Mouse (Mus musculus) liver, embryonic 16.5 days (tissue): ENCODE measurements at regions not wholly inside any gene's neighbourhood (a gene's known extent, or its start where the extent isn't known, plus 50 kb on each side); places are given as distances from the start of the nearest gene placed in this dataset.
A peak's percentile ranks its signal among the peaks of the same experiment; 100 is the strongest.

Experiments used
- ATAC-seq: fragments of 200-750 bp; cut with Nextera tagmentation; 2 replicates; pipeline ENCODE4 v1.8.0; 2017; ENCODE audit warnings: low read depth, mild to moderate bottlenecking, moderate number of reproducible peaks, moderate library complexity
- H3K27ac ChIP-seq: fragments of 300-500 bp; sonication (generic); 2 replicates; pipeline ENCODE4 v1.5.1; 2014; ENCODE audit warnings: mild to moderate bottlenecking, low read length
- H3K27me3 ChIP-seq: fragments of 300-500 bp; sonication (generic); 2 replicates; pipeline ENCODE4 v1.6.1; 2014; ENCODE audit warnings: low read depth, low read length, mixed read lengths; ENCODE audit not compliant: control insufficient read depth, insufficient read depth
- H3K36me3 ChIP-seq: fragments of 300-500 bp; sonication (generic); 2 replicates; pipeline ENCODE4 v1.6.1; 2014; ENCODE audit warnings: mild to moderate bottlenecking; ENCODE audit not compliant: control insufficient read depth, insufficient read depth
- H3K4me1 ChIP-seq: fragments of 300-500 bp; sonication (generic); 2 replicates; pipeline ENCODE4 v1.6.1; 2014; ENCODE audit warnings: low read depth, low read length, mixed read lengths; ENCODE audit not compliant: control insufficient read depth
- H3K4me2 ChIP-seq: fragments of 300-500 bp; sonication (generic); 2 replicates; pipeline ENCODE4 v1.6.1; 2014; ENCODE audit warnings: low read depth, low read length, mixed read lengths
- H3K4me3 ChIP-seq: fragments of 300-500 bp; sonication (generic); 2 replicates; pipeline ENCODE4 v1.5.1; 2014; ENCODE audit warnings: low read depth, mild to moderate bottlenecking, low read length
- H3K9ac ChIP-seq: fragments of 300-500 bp; sonication (generic); 2 replicates; pipeline ENCODE4 v1.6.1; 2014; ENCODE audit warnings: low read depth, low read length
- H3K9me3 ChIP-seq: fragments of 300-500 bp; sonication (generic); replicated peaks from 2 replicates; pipeline ENCODE4 v1.6.1; 2016; ENCODE audit warnings: low read length; ENCODE audit not compliant: control insufficient read depth
- WGBS: fragments of 180-500 bp; shearing (Covaris S2); extraction: QIAGEN DNeasy Blood & Tissue Kit; methylation state at CpG from one replicate; pipeline ENCODE4 v1.1.7; 2014; ENCODE audit not compliant: insufficient replicate concordance; 5-methylcytosine and 5-hydroxymethylcytosine counted together

GRCm38 (mm10) chr11:110702119-110702518 is 265.7 kb upstream of the Kcnj16 start:
- no peaks in the 10 kb centered on the region for H3K9me3 ChIP-seq
- 66% methylated on average over 5 of the region's 5 CpGs for WGBS
- H3K27me3 ChIP-seq = no peaks in the 10 kb centered on the region
- H3K4me2 ChIP-seq = no peak overlapping the region
- H3K9ac ChIP-seq = no peak overlapping the region
- ATAC-seq = peak; percentile 51
- no peak overlapping the region for H3K27ac ChIP-seq
- H3K36me3 ChIP-seq = no peaks in the 10 kb centered on the region
- H3K4me3 ChIP-seq = no peak overlapping the region
- H3K4me1 ChIP-seq = no peaks in the 10 kb centered on the region

GRCm38 (mm10) chr11:110703511-110703910 is 264.3 kb upstream of the Kcnj16 start:
- H3K36me3 ChIP-seq = no peaks in the 10 kb centered on the region
- no peak for ATAC-seq
- no peaks in the 10 kb centered on the region for H3K4me1 ChIP-seq
- no peak overlapping the region for H3K4me3 ChIP-seq
- H3K9me3 ChIP-seq = no peaks in the 10 kb centered on the region
- 72% methylated on average over 2 of the region's 2 CpGs for WGBS
- H3K27me3 ChIP-seq = no peaks in the 10 kb centered on the region
- H3K9ac ChIP-seq = no peak overlapping the region
- no peak overlapping the region for H3K4me2 ChIP-seq
- no peak overlapping the region for H3K27ac ChIP-seq

- Histone ChIP-seq H3K36me3 (no peaks in the 10 kb centered on the region), H3K27ac (no peak overlapping the region), H3K4me1 (no peaks in the 10 kb centered on the region), H3K27me3 (no peaks in the 10 kb centered on the region), H3K4me2 (no peak overlapping the region), H3K4me3 (no peak overlapping the region), H3K9me3 (no peaks in the 10 kb centered on the region), H3K9ac (no peak overlapping the region)
- no peak for ATAC-seq
- 53% methylated on average over 4 of the region's 4 CpGs for WGBS
These were observed 260.5 kb upstream of the Kcnj16 start for GRCm38 (mm10) chr11:110707328-110707727.

- no peak overlapping the region for H3K4me2 ChIP-seq
- ATAC-seq = no peak
- 53% methylated on average over 2 of the region's 2 CpGs for WGBS
These were observed 252.5 kb upstream of the Kcnj16 start for GRCm38 (mm10) chr11:110715300-110715699.

GRCm38 (mm10) chr11:110716369-110716768 is 251.5 kb upstream of the Kcnj16 start:
- Histone ChIP-seq H3K36me3 (no peaks in the 10 kb centered on the region), H3K9ac (no peak overlapping the region), H3K4me2 (no peak overlapping the region), H3K4me1 (no peaks in the 10 kb centered on the region), H3K9me3 (no peaks in the 10 kb centered on the region), H3K27ac (no peak overlapping the region), H3K4me3 (no peak overlapping the region), H3K27me3 (no peaks in the 10 kb centered on the region)
- no peak for ATAC-seq
- 4% methylated on average over 1 of the region's 1 CpGs for WGBS

More at GRCm38 (mm10) chr11:110715300-110715699, 252.5 kb upstream of the Kcnj16 start:
- Histone ChIP-seq H3K27me3 (no peaks in the 10 kb centered on the region), H3K9ac (no peak overlapping the region), H3K9me3 (no peaks in the 10 kb centered on the region), H3K4me3 (no peak overlapping the region), H3K4me1 (no peaks in the 10 kb centered on the region), H3K36me3 (no peaks in the 10 kb centered on the region), H3K27ac (no peak overlapping the region)

GRCm38 (mm10) chr11:110722701-110723100 is 245.1 kb upstream of the Kcnj16 start:
- Histone ChIP-seq H3K4me2 (no peak overlapping the region), H3K4me1 (no peaks in the 10 kb centered on the region), H3K9me3 (no peaks in the 10 kb centered on the region), H3K4me3 (no peak overlapping the region), H3K36me3 (no peaks in the 10 kb centered on the region), H3K9ac (no peak overlapping the region), H3K27ac (no peak overlapping the region), H3K27me3 (no peaks in the 10 kb centered on the region)
- WGBS = 66% methylated on average over 5 of the region's 5 CpGs
- no peak for ATAC-seq

GRCm38 (mm10) chr11:110723971-110724370 is 243.9 kb upstream of the Kcnj16 start:
- Histone ChIP-seq H3K4me3 (no peak overlapping the region), H3K27me3 (no peaks in the 10 kb centered on the region), H3K36me3 (no peaks in the 10 kb centered on the region), H3K9ac (no peak overlapping the region), H3K4me2 (no peak overlapping the region), H3K27ac (no peak overlapping the region), H3K9me3 (no peaks in the 10 kb centered on the region), H3K4me1 (no peaks in the 10 kb centered on the region)
- WGBS = 56% methylated on average over 6 of the region's 6 CpGs
- no peak for ATAC-seq

- Histone ChIP-seq H3K27ac (no peak overlapping the region), H3K4me3 (no peak overlapping the region), H3K27me3 (no peaks in the 10 kb centered on the region), H3K4me2 (no peak overlapping the region), H3K4me1 (no peaks in the 10 kb centered on the region), H3K36me3 (no peaks in the 10 kb centered on the region), H3K9me3 (no peaks in the 10 kb centered on the region), H3K9ac (no peak overlapping the region)
- 27% methylated on average over 3 of the region's 3 CpGs for WGBS
- ATAC-seq = no peak
These were observed 240.4 kb upstream of the Kcnj16 start for GRCm38 (mm10) chr11:110727357-110727961.

- Histone ChIP-seq H3K9me3 (no peaks in the 10 kb centered on the region), H3K4me2 (no peak overlapping the region), H3K9ac (no peak overlapping the region), H3K4me3 (no peak overlapping the region), H3K36me3 (no peaks in the 10 kb centered on the region), H3K27me3 (no peaks in the 10 kb centered on the region), H3K4me1 (no peaks in the 10 kb centered on the region), H3K27ac (no peak overlapping the region)
- 40% methylated on average over 3 of the region's 3 CpGs for WGBS
- no peak for ATAC-seq
These were observed 236.3 kb upstream of the Kcnj16 start for GRCm38 (mm10) chr11:110731510-110731909.
